Mouse (Mus musculus): ENCODE measurements around the gene Map1b. TPM values are rescaled to one million over a fixed set of nuclear protein-coding genes. Genes with fewer than 3 reads are reported as not detected.
A peak's percentile ranks its signal among the peaks of the same experiment; 100 is the strongest.

Map1b gene
- polyA plus RNA-seq, 2 experiments = 17.5 to 142 TPM

GRCm38 (mm10) chr13:99373684-99374083 lies 142.7 kb downstream of the Map1b start:
- Histone ChIP-seq H3K27me3 (ENCODE audit: control insufficient read depth, insufficient read depth, low read length) (no peaks in the 10 kb centered on the region), H3K9ac (ENCODE audit: low read depth, low read length, severe bottlenecking) (no peak overlapping the region), H3K27ac (replicated peaks; ENCODE audit: low read depth, low read length) (peak overlapping the region; percentile 39; the same call in 1 of the 2 replicates), H3K4me1 (ENCODE audit: control insufficient read depth, insufficient read depth, low read length) (peaks cover 7% of the 10 kb centered on the region; the same call in 1 of the 2 replicates), H3K9me3 (ENCODE audit: control insufficient read depth, low read length) (no peaks in the 10 kb centered on the region), H3K4me2 (replicated peaks; ENCODE audit: low read depth, low read length, severe bottlenecking) (no peak overlapping the region), H3K4me3 (replicated peaks; ENCODE audit: low read length) (no peak overlapping the region), H3K36me3 (ENCODE audit: control insufficient read depth, insufficient read depth, low read length) (0 out of 2 replicates have a peak, but pooled peaks cover 4% of the 10 kb centered on the region)
- ATAC-seq (ENCODE audit: low FRiP score, low read depth) = peak; percentile 64
- WGBS = 62% methylated on average over 7 of the region's 7 CpGs
- DNase-seq (ENCODE audit: low spot score) = no peak
- no peak for TF ChIP-seq POLR2A (IDR thresholded peaks at IDR 0.05; ENCODE audit: borderline replicate concordance, extremely low read depth, insufficient read depth, insufficient read length)

Other genes starting within 250 kb of the Map1b start
- 21.4 and 24.0 TPM in 2 replicates for gene Ptcd2, start 171.8 kb downstream of the Map1b start, polyA plus RNA-seq (2012; rRNA removed)
- gene Ptcd2, start 171.8 kb downstream of the Map1b start, polyA plus RNA-seq (2014; fragmentation: Nextera tagmentation; extraction: Ambion mirVana) = 41.3 and 46.6 TPM in 2 replicates
- gene Mrps27, start 171.8 kb downstream of the Map1b start, polyA plus RNA-seq (2012; rRNA removed) = 32.9 and 36.6 TPM in 2 replicates
- gene Mrps27, start 171.8 kb downstream of the Map1b start, polyA plus RNA-seq (2014; fragmentation: Nextera tagmentation; extraction: Ambion mirVana) = 54.1 and 55.7 TPM in 2 replicates